Mouse (Mus musculus): ENCODE measurements around the gene Ulk1. TPM values are rescaled to one million over a fixed set of nuclear protein-coding genes. Genes with fewer than 3 reads are reported as not detected.

Ulk1 gene
- polyA plus RNA-seq, 2 experiments: 28.1 to 62.6 TPM

GRCm38 (mm10) chr5:110788684-110789083 is 21.2 kb downstream of the Ulk1 start:
- peak; percentile 31 for DNase-seq (ENCODE audit: low spot score)
- Histone ChIP-seq H3K4me2 (replicated peaks; ENCODE audit: low read depth, low read length, severe bottlenecking) (no peak overlapping the region), H3K9me3 (ENCODE audit: control insufficient read depth, low read length) (no peaks in the 10 kb centered on the region), H3K36me3 (ENCODE audit: control insufficient read depth, insufficient read depth, low read length) (peaks cover 91% of the 10 kb centered on the region), H3K4me3 (replicated peaks; ENCODE audit: low read length) (no peak overlapping the region), H3K27me3 (ENCODE audit: control insufficient read depth, insufficient read depth, low read length) (no peaks in the 10 kb centered on the region), H3K4me1 (ENCODE audit: control insufficient read depth, insufficient read depth, low read length) (no peaks in the 10 kb centered on the region), H3K9ac (ENCODE audit: low read depth, low read length, severe bottlenecking) (no peak overlapping the region), H3K27ac (replicated peaks; ENCODE audit: low read depth, low read length) (no peak overlapping the region)
- WGBS: 61% methylated on average over 5 of the region's 5 CpGs
- no peak for TF ChIP-seq POLR2A (IDR thresholded peaks at IDR 0.05; ENCODE audit: borderline replicate concordance, extremely low read depth, insufficient read depth, insufficient read length)
- ATAC-seq (ENCODE audit: low FRiP score, low read depth): peak; percentile 48; the same call in 1 of the 2 replicates

GRCm38 (mm10) chr5:110786081-110786835 is 23.6 kb downstream of the Ulk1 start:
- no peak overlapping the region for H3K27ac ChIP-seq (replicated peaks; ENCODE audit: low read depth, low read length)
- DNase-seq (ENCODE audit: low spot score): no peak
- no peak overlapping the region for H3K9ac ChIP-seq (ENCODE audit: low read depth, low read length, severe bottlenecking)
- no peak overlapping the region for H3K4me2 ChIP-seq (replicated peaks; ENCODE audit: low read depth, low read length, severe bottlenecking)
- H3K4me1 ChIP-seq (ENCODE audit: control insufficient read depth, insufficient read depth, low read length): no peaks in the 10 kb centered on the region
- no peak overlapping the region for H3K4me3 ChIP-seq (replicated peaks; ENCODE audit: low read length)
- WGBS: 80% methylated on average over 11 of the region's 11 CpGs
- peaks cover 67% of the 10 kb centered on the region for H3K36me3 ChIP-seq (ENCODE audit: control insufficient read depth, insufficient read depth, low read length)
- no peak for ATAC-seq (ENCODE audit: low FRiP score, low read depth)
- TF ChIP-seq POLR2A (IDR thresholded peaks at IDR 0.05; ENCODE audit: borderline replicate concordance, extremely low read depth, insufficient read depth, insufficient read length): no peak
- H3K9me3 ChIP-seq (ENCODE audit: control insufficient read depth, low read length): no peaks in the 10 kb centered on the region
- no peaks in the 10 kb centered on the region for H3K27me3 ChIP-seq (ENCODE audit: control insufficient read depth, insufficient read depth, low read length)

GRCm38 (mm10) chr5:110783150-110783549 is 26.7 kb downstream of the Ulk1 start:
- Histone ChIP-seq H3K4me3 (replicated peaks; ENCODE audit: low read length) (no peak overlapping the region), H3K9me3 (ENCODE audit: control insufficient read depth, low read length) (no peaks in the 10 kb centered on the region), H3K4me2 (replicated peaks; ENCODE audit: low read depth, low read length, severe bottlenecking) (no peak overlapping the region), H3K4me1 (ENCODE audit: control insufficient read depth, insufficient read depth, low read length) (peaks cover 6% of the 10 kb centered on the region; the same call in 1 of the 2 replicates), H3K9ac (ENCODE audit: low read depth, low read length, severe bottlenecking) (no peak overlapping the region), H3K36me3 (ENCODE audit: control insufficient read depth, insufficient read depth, low read length) (peaks cover 40% of the 10 kb centered on the region), H3K27ac (replicated peaks; ENCODE audit: low read depth, low read length) (no peak overlapping the region), H3K27me3 (ENCODE audit: control insufficient read depth, insufficient read depth, low read length) (no peaks in the 10 kb centered on the region)
- WGBS: 67% methylated on average over 8 of the region's 8 CpGs
- TF ChIP-seq POLR2A (IDR thresholded peaks at IDR 0.05; ENCODE audit: borderline replicate concordance, extremely low read depth, insufficient read depth, insufficient read length): no peak
- DNase-seq (ENCODE audit: low spot score) (no peak), ATAC-seq (ENCODE audit: low FRiP score, low read depth) (no peak)

GRCm38 (mm10) chr5:110781529-110782238 is 28.2 kb downstream of the Ulk1 start:
- no peak for ATAC-seq (ENCODE audit: low FRiP score, low read depth)
- no peak overlapping the region for H3K27ac ChIP-seq (replicated peaks; ENCODE audit: low read depth, low read length)
- peaks cover 6% of the 10 kb centered on the region; the same call in 1 of the 2 replicates for H3K4me1 ChIP-seq (ENCODE audit: control insufficient read depth, insufficient read depth, low read length)
- WGBS: 83% methylated on average over 7 of the region's 7 CpGs
- H3K9me3 ChIP-seq (ENCODE audit: control insufficient read depth, low read length): no peaks in the 10 kb centered on the region
- H3K36me3 ChIP-seq (ENCODE audit: control insufficient read depth, insufficient read depth, low read length): peaks cover 40% of the 10 kb centered on the region
- no peak overlapping the region for H3K4me2 ChIP-seq (replicated peaks; ENCODE audit: low read depth, low read length, severe bottlenecking)
- no peak for TF ChIP-seq POLR2A (IDR thresholded peaks at IDR 0.05; ENCODE audit: borderline replicate concordance, extremely low read depth, insufficient read depth, insufficient read length)
- no peak overlapping the region for H3K9ac ChIP-seq (ENCODE audit: low read depth, low read length, severe bottlenecking)
- no peak overlapping the region for H3K4me3 ChIP-seq (replicated peaks; ENCODE audit: low read length)
- DNase-seq (ENCODE audit: low spot score): no peak
- H3K27me3 ChIP-seq (ENCODE audit: control insufficient read depth, insufficient read depth, low read length): no peaks in the 10 kb centered on the region

- Histone ChIP-seq H3K9me3 (ENCODE audit: control insufficient read depth, low read length) (no peaks in the 10 kb centered on the region), H3K4me1 (ENCODE audit: control insufficient read depth, insufficient read depth, low read length) (peaks cover 6% of the 10 kb centered on the region; the same call in 1 of the 2 replicates), H3K9ac (ENCODE audit: low read depth, low read length, severe bottlenecking) (peak overlapping the region; percentile 78), H3K27me3 (ENCODE audit: control insufficient read depth, insufficient read depth, low read length) (no peaks in the 10 kb centered on the region), H3K27ac (replicated peaks; ENCODE audit: low read depth, low read length) (peak overlapping the region; percentile 67; the same call in 1 of the 2 replicates), H3K4me3 (replicated peaks; ENCODE audit: low read length) (peak overlapping the region; percentile 78), H3K4me2 (replicated peaks; ENCODE audit: low read depth, low read length, severe bottlenecking) (peak overlapping the region; percentile 88), H3K36me3 (ENCODE audit: control insufficient read depth, insufficient read depth, low read length) (peaks cover 37% of the 10 kb centered on the region)
- 43% methylated on average over 10 of the region's 10 CpGs for WGBS
- ATAC-seq (ENCODE audit: low FRiP score, low read depth): no peak
- TF ChIP-seq POLR2A (IDR thresholded peaks at IDR 0.05; ENCODE audit: borderline replicate concordance, extremely low read depth, insufficient read depth, insufficient read length): no peak
- DNase-seq (ENCODE audit: low spot score): no peak
Measured at GRCm38 (mm10) chr5:110780761-110781528, 29.0 kb downstream of the Ulk1 start.
